Comparison of ENCODE assay signal across 12 mouse cellular contexts in genomic region chr7:28951764-28952163, GRCm38 (mm10). TPM values are rescaled to one million over a fixed set of nuclear protein-coding genes. Genes with fewer than 3 reads are reported as not detected.
A peak's percentile ranks its signal among the peaks of the same experiment; 100 is the strongest.
DNase-seq lines count a peak whose midpoint lies in the region; ATAC-seq and TF ChIP-seq lines count a peak whose summit lies in the region.
"Had no signal": no experiment of that assay in that cellular context is flagged by ENCODE, and none has a peak within 500 bp of the region (broad histone marks: within the 10 kb centered on the region; RNA-seq: fewer than 3 reads in every experiment).

No protein-coding gene starts in this region.

- no peak for TF ChIP-seq POLR2A in small intestine, adult 2 months (IDR thresholded peaks at IDR 0.05; ENCODE audit: low read depth, low read length)

- H3K27ac ChIP-seq in heart, embryonic 14.5 days (replicated peaks in 1 of 2; ENCODE audit: control insufficient read depth in 1 of 2, insufficient read depth in 1 of 2, low read depth in 2 of 2, low read length in 2 of 2), result peak overlapping the region; percentile 80 to 91
- H3K27ac ChIP-seq in lung, embryonic 16.5 days (ENCODE audit: low read length), result peak overlapping the region; percentile 95
- peak overlapping the region; percentile 74 for H3K27ac ChIP-seq in heart, embryonic 16.5 days (ENCODE audit: low read length)
- peak overlapping the region; percentile 58 for H3K27ac ChIP-seq in small intestine, adult 2 months (ENCODE audit: insufficient read depth, low read depth, low read length)
- H3K27ac ChIP-seq: macrophage had no signal

- WGBS in heart, embryonic 14.5 days, result 21% methylated on average over 2 of the region's 2 CpGs
- WGBS in lung, embryonic 16.5 days, result 40% methylated on average over 2 of the region's 2 CpGs
- WGBS in heart, embryonic 16.5 days, result 36% methylated on average over 2 of the region's 2 CpGs
- WGBS in small intestine, adult 2 months, result 49% methylated on average over 2 of the region's 2 CpGs

- intact Hi-C loops in heart, postnatal 25 days (cut with DNase I), result loop anchor here (2.0 kb wide), 1 partner anchor 21 kb away; no protein-coding TSS in a partner anchor

- peak overlapping the region; percentile 52; the same call in 1 of the 2 replicates for H3K9ac ChIP-seq in heart, embryonic 14.5 days (ENCODE audit: low read length)
- H3K9ac ChIP-seq in lung, embryonic 16.5 days (ENCODE audit: low read length), result 0 out of 2 replicates have a peak overlapping the region, but pooled peaks have one; percentile 2
- peak overlapping the region; percentile 44; the same call in 1 of the 2 replicates for H3K9ac ChIP-seq in heart, embryonic 16.5 days (ENCODE audit: low read length)

- peaks cover 38% of the 10 kb centered on the region for H3K36me3 ChIP-seq in heart, embryonic 14.5 days (ENCODE audit: control insufficient read depth, insufficient read depth, low read length)
- 0 out of 2 replicates have a peak, but pooled peaks cover 2% of the 10 kb centered on the region for H3K36me3 ChIP-seq in lung, embryonic 16.5 days (ENCODE audit: control insufficient read depth, insufficient read depth, low read length)
- H3K36me3 ChIP-seq in heart, embryonic 16.5 days (ENCODE audit: control insufficient read depth, insufficient read depth), result peaks cover 6% of the 10 kb centered on the region; the same call in 1 of the 2 replicates
- H3K36me3 ChIP-seq in small intestine, adult 2 months (ENCODE audit: control insufficient read depth, insufficient read depth, low read length), result peaks cover 29% of the 10 kb centered on the region

- no peak for ATAC-seq in heart, embryonic 14.5 days (ENCODE audit: insufficient number of reproducible peaks, insufficient read depth, low FRiP score, low read depth)
- ATAC-seq in lung, embryonic 16.5 days (ENCODE audit: low read depth), result no peak
- ATAC-seq in heart, embryonic 16.5 days (replicated peaks; ENCODE audit: extremely low read depth, insufficient read depth, low FRiP score), result no peak
- ATAC-seq: activated CD4-positive, CD25-positive, alpha-beta regulatory T cell, adult 4 months had no signal

- H3K9me3 ChIP-seq in heart, embryonic 14.5 days (ENCODE audit: control insufficient read depth, low read length), result no peaks in the 10 kb centered on the region
- no peaks in the 10 kb centered on the region for H3K9me3 ChIP-seq in lung, embryonic 16.5 days (ENCODE audit: control insufficient read depth, low read length)
- H3K9me3 ChIP-seq in heart, embryonic 16.5 days (replicated peaks; ENCODE audit: control insufficient read depth, low read length), result no peaks in the 10 kb centered on the region

- H3K4me2 ChIP-seq in heart, embryonic 14.5 days (ENCODE audit: low read length), result peak overlapping the region; percentile 25
- H3K4me2 ChIP-seq in lung, embryonic 16.5 days (ENCODE audit: low read depth, low read length), result peak overlapping the region; percentile 19; the same call in 1 of the 2 replicates
- 0 out of 2 replicates have a peak overlapping the region, but pooled peaks have one; percentile 8 for H3K4me2 ChIP-seq in heart, embryonic 16.5 days (ENCODE audit: low read depth, low read length)

- TF ChIP-seq CTCF in small intestine, adult 2 months (IDR thresholded peaks at IDR 0.05; ENCODE audit: extremely low read depth, insufficient read length, insufficient replicate concordance, low read depth, low read length), result no peak

- no peaks in the 10 kb centered on the region for H3K27me3 ChIP-seq in heart, embryonic 14.5 days (ENCODE audit: control insufficient read depth, insufficient read depth, low read length)
- H3K27me3 ChIP-seq in lung, embryonic 16.5 days (ENCODE audit: control insufficient read depth, insufficient read depth, low read depth, low read length), result no peaks in the 10 kb centered on the region
- H3K27me3 ChIP-seq in heart, embryonic 16.5 days (ENCODE audit: control insufficient read depth, insufficient read depth, low read length), result no peaks in the 10 kb centered on the region
- H3K27me3 ChIP-seq in small intestine, adult 2 months (ENCODE audit: control insufficient read depth, insufficient read depth, low read length), result no peaks in the 10 kb centered on the region

- DNase-seq in heart, postnatal 25 days (ENCODE audit: low spot score), result no peak
- DNase-seq in lung, postnatal 10 days, result no peak
- no peak for DNase-seq in cerebellum, postnatal 10 days
- DNase-seq in spleen, adult 12 weeks (ENCODE audit: low spot score), result no peak
- DNase-seq: layer of hippocampus, adult 9-11 months; thymus, adult 2 months had no signal

- peaks cover 52 to 98% of the 10 kb centered on the region in 2 experiments for H3K4me1 ChIP-seq in heart, embryonic 14.5 days (ENCODE audit: control insufficient read depth in 2 of 2, insufficient read depth in 2 of 2, low read length in 2 of 2)
- H3K4me1 ChIP-seq in lung, embryonic 16.5 days (replicated peaks; ENCODE audit: control insufficient read depth, insufficient read depth, low read length), result peaks cover 93% of the 10 kb centered on the region
- peaks cover 88% of the 10 kb centered on the region for H3K4me1 ChIP-seq in heart, embryonic 16.5 days (ENCODE audit: control insufficient read depth, insufficient read depth, low read length)
- H3K4me1 ChIP-seq in small intestine, adult 2 months (ENCODE audit: control insufficient read depth, insufficient read depth, insufficient read length, low read length), result peaks cover 49% of the 10 kb centered on the region; the same call in 1 of the 2 replicates

- H3K4me3 ChIP-seq in heart, embryonic 14.5 days (ENCODE audit: control insufficient read depth in 1 of 2, insufficient read depth in 1 of 2, low read depth in 1 of 2, low read length in 2 of 2), result no peak overlapping the region
- no peak overlapping the region for H3K4me3 ChIP-seq in lung, embryonic 16.5 days (ENCODE audit: low read length)
- no peak overlapping the region for H3K4me3 ChIP-seq in heart, embryonic 16.5 days (ENCODE audit: low read length)
- no peak overlapping the region for H3K4me3 ChIP-seq in small intestine, adult 2 months (ENCODE audit: low read depth, low read length)

RNA-seq across cellular contexts. Expression of gene Actn4, which starts 10.4 kb away (rescaled TPM):
- 221 and 228 TPM in 2 replicates for polyA plus RNA-seq in heart, embryonic 14.5 days (2014; fragmentation: Nextera tagmentation; extraction: Ambion mirVana)
- total RNA-seq in heart, postnatal 25 days (2021), result 100 to 1,000 TPM in 1 of 2 experiments, 10 to 100 TPM in 1; 77.0 to 101 TPM
- 313 and 319 TPM in 2 replicates for polyA plus RNA-seq in lung, embryonic 16.5 days (2015; fragmentation: Nextera tagmentation; extraction: Ambion mirVana)
- 260 and 301 TPM in 2 replicates for polyA plus RNA-seq in heart, embryonic 16.5 days (2015; fragmentation: Nextera tagmentation; extraction: Ambion mirVana)
- 506 and 1,069 TPM in 2 replicates for polyA plus RNA-seq in small intestine, adult 2 months (2012; rRNA removed)

RNA-seq across cellular contexts. Expression of gene Eif3k, which starts 29.9 kb away (rescaled TPM):
- 286 and 319 TPM in 2 replicates for polyA plus RNA-seq in heart, embryonic 14.5 days (2014; fragmentation: Nextera tagmentation; extraction: Ambion mirVana)
- 100 to 1,000 TPM; 148 to 164 TPM for total RNA-seq in heart, postnatal 25 days (2021)
- 366 and 367 TPM in 2 replicates for polyA plus RNA-seq in lung, embryonic 16.5 days (2015; fragmentation: Nextera tagmentation; extraction: Ambion mirVana)
- 262 and 283 TPM in 2 replicates for polyA plus RNA-seq in heart, embryonic 16.5 days (2015; fragmentation: Nextera tagmentation; extraction: Ambion mirVana)
- 135 and 169 TPM in 2 replicates for polyA plus RNA-seq in small intestine, adult 2 months (2012; rRNA removed)

RNA-seq across cellular contexts. Expression of gene Map4k1, which starts 30.1 kb away (rescaled TPM):
- 2.8 and 3.3 TPM in 2 replicates for polyA plus RNA-seq in heart, embryonic 14.5 days (2014; fragmentation: Nextera tagmentation; extraction: Ambion mirVana)
- total RNA-seq in heart, postnatal 25 days (2021), result 1 to 10 TPM in 1 of 2 experiments, under 1 TPM in 1; 0.44 to 1.3 TPM
- 8.9 and 10.7 TPM in 2 replicates for polyA plus RNA-seq in lung, embryonic 16.5 days (2015; fragmentation: Nextera tagmentation; extraction: Ambion mirVana)
- 6.0 and 12.2 TPM in 2 replicates for polyA plus RNA-seq in heart, embryonic 16.5 days (2015; fragmentation: Nextera tagmentation; extraction: Ambion mirVana)
- polyA plus RNA-seq in small intestine, adult 2 months (2012; rRNA removed), result 11.1 and 21.3 TPM in 2 replicates

Comparison
In these comparisons a context has a peak if more than half of its experiments do, and no peak if none do; other contexts are left out.
1. H3K9ac ChIP-seq: peak in every context shown above with its lines; median percentile 52 in heart, embryonic 14.5 days; 44 in heart, embryonic 16.5 days; 2 in lung, embryonic 16.5 days.